Mouse (Mus musculus): ENCODE results near the gene Kcnk16. TPM values are rescaled to one million over a fixed set of nuclear protein-coding genes. Genes with fewer than 3 reads are reported as not detected.

Gene Kcnk16
- polyA plus RNA-seq, 1 experiment, result not detected

DNA sequence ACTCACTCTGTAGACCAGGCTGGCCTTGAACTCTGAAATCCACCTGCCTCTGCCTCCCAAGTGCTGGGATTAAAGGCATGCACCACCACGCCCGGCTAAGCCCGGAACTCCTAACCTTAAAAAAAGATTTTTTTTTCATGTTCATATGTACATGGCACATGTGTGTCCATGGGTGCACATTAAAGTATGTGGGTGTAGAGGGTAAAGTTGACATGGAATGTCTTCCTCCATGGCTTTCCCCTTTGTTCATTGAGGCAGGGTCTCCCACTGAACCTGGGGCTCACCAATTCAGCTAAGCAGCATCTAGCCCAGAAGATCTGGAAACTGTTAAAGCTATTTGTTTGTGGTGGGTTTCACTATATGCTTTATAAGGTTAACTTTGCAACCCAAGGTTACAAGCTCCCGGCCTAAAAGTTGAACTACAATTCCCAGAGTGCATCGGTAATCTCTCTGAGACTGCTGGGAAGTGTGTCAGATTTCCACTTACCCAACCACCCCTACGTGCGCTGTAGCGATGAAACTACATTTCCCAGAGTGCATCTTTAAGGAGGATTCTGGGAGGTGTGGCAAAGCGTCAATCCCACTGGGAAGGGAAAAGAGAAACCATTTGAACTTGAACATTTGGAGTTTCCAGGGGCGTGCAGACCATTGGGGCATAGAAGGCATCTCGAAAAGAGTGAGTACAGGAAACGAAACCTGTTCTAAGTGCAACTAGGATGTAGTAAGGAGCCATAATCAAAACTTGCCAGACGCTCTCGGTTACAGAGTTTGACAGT is 25.3 kb upstream of the Kcnk16 start, which contains the start of gene Nudt13:
Gene Nudt13 (plus strand): TSS at position 581 of the 776 bp plus-strand sequence.
- Histone ChIP-seq H3K79me2 (ENCODE audit: control insufficient read depth, insufficient read depth) (no peaks in the 10 kb centered on the region), H3K79me3 (ENCODE audit: low read depth) (no peaks in the 10 kb centered on the region), H3ac (ENCODE audit: control insufficient read depth, insufficient read length, low read depth) (peak within 1 kb of the TSS; percentile 49), H3K27me3 (ENCODE audit: control insufficient read depth, insufficient read depth, insufficient read length) (no peaks in the 10 kb centered on the region), H3K36me3 (ENCODE audit: control insufficient read depth, insufficient read depth) (no peaks in the 10 kb centered on the region), H3K4me3 (ENCODE audit: insufficient read depth, poor library complexity, severe bottlenecking) (peak within 1 kb of the TSS; percentile 43)
- TF ChIP-seq CTCF (IDR thresholded peaks at IDR 0.05; ENCODE audit: control insufficient read depth, insufficient read depth, insufficient read length) (no peak), CEBPB (IDR thresholded peaks at IDR 0.05; ENCODE audit: low read depth) (peak; percentile 30), FOSL1 (IDR thresholded peaks at IDR 0.05; ENCODE audit: insufficient read depth, low read length, poor library complexity, severe bottlenecking) (no peak)

DNA sequence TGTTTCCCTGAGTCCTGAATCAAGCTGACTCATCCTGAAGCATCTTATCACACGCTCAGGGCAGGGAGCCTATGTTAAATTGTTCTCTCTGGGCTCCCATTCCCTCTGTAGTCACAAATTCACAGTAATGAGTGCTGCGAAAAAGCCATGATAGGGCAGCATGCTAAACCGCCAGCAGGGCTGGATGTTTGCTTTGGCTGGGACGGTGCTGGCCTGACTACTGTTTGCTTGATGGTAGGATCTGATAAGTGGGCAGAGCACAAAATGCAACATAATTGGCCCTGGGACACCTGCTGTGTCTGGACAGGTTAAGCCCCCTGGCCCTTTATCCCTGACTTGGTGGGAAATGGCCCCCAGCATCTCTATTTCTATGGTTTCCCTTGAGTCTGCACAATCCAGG is 22.4 kb upstream of the Kcnk16 start:
- no peaks in the 10 kb centered on the region for H3K27me3 ChIP-seq (ENCODE audit: control insufficient read depth, insufficient read depth, insufficient read length)
- TF ChIP-seq CEBPB (IDR thresholded peaks at IDR 0.05; ENCODE audit: low read depth) (no peak), MAX (IDR thresholded peaks at IDR 0.05) (no peak), MYOG (IDR thresholded peaks at IDR 0.05; ENCODE audit: control insufficient read depth, extremely low read depth, insufficient read length) (no peak), USF1 (IDR thresholded peaks at IDR 0.05; ENCODE audit: low read depth) (no peak), MYOD1 (IDR thresholded peaks at IDR 0.05; ENCODE audit: control insufficient read depth, insufficient read length, low read depth) (no peak), FOSL1 (IDR thresholded peaks at IDR 0.05; ENCODE audit: insufficient read depth, low read length, poor library complexity, severe bottlenecking) (no peak)
- H3K79me2 ChIP-seq (ENCODE audit: control insufficient read depth, insufficient read depth), result no peaks in the 10 kb centered on the region
- no peaks in the 10 kb centered on the region for H3K36me3 ChIP-seq (ENCODE audit: control insufficient read depth, insufficient read depth)
- no peak overlapping the region for H3ac ChIP-seq (ENCODE audit: control insufficient read depth, insufficient read length, low read depth)
- H3K79me3 ChIP-seq (ENCODE audit: low read depth), result no peaks in the 10 kb centered on the region
- no peak overlapping the region for H3K4me3 ChIP-seq (ENCODE audit: insufficient read depth, poor library complexity, severe bottlenecking)

GRCm38 (mm10) chr14:20268421-20268820 is 578 bp downstream of the Kcnk16 start:
- H3K36me3 ChIP-seq (ENCODE audit: control insufficient read depth, insufficient read depth), result no peaks in the 10 kb centered on the region
- no peak overlapping the region for H3K4me3 ChIP-seq (ENCODE audit: insufficient read depth, poor library complexity, severe bottlenecking)
- H3ac ChIP-seq (ENCODE audit: control insufficient read depth, insufficient read length, low read depth), result no peak overlapping the region
- peaks cover 34% of the 10 kb centered on the region for H3K27me3 ChIP-seq (ENCODE audit: control insufficient read depth, insufficient read depth, insufficient read length)
- no peaks in the 10 kb centered on the region for H3K79me2 ChIP-seq (ENCODE audit: control insufficient read depth, insufficient read depth)
- H3K79me3 ChIP-seq (ENCODE audit: low read depth), result no peaks in the 10 kb centered on the region
- TF ChIP-seq MAX (IDR thresholded peaks at IDR 0.05), result no peak

DNA sequence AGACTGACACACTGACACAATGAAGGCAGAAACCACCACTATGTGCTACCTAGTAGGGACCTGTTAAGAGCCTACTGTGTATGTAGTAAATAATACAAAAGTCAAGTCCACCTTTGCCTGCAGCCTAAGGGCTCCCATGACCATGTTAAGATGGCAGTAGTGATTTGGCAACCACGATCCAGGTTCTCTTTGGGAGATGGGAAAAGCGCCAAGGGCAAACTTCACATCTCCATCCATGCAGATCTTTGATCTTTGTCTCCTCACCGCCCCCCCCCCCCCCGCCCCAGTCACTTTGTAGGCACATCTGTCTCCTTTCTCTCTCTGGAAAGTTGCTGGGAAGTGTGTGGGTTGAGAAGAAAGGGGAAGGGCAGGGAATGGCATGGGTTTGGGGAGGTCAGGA is 6.7 kb downstream of the Kcnk16 start:
- Histone ChIP-seq H3ac (ENCODE audit: control insufficient read depth, insufficient read length, low read depth) (no peak overlapping the region), H3K79me3 (ENCODE audit: low read depth) (no peaks in the 10 kb centered on the region), H3K27me3 (ENCODE audit: control insufficient read depth, insufficient read depth, insufficient read length) (peaks cover 62% of the 10 kb centered on the region), H3K36me3 (ENCODE audit: control insufficient read depth, insufficient read depth) (no peaks in the 10 kb centered on the region), H3K79me2 (ENCODE audit: control insufficient read depth, insufficient read depth) (no peaks in the 10 kb centered on the region), H3K4me3 (ENCODE audit: insufficient read depth, poor library complexity, severe bottlenecking) (no peak overlapping the region)
- no peak for TF ChIP-seq CTCF (IDR thresholded peaks at IDR 0.05; ENCODE audit: control insufficient read depth, insufficient read depth, insufficient read length)
- TF ChIP-seq CEBPB (IDR thresholded peaks at IDR 0.05; ENCODE audit: low read depth), result no peak
- no peak for TF ChIP-seq FOSL1 (IDR thresholded peaks at IDR 0.05; ENCODE audit: insufficient read depth, low read length, poor library complexity, severe bottlenecking)
- TF ChIP-seq USF1 (IDR thresholded peaks at IDR 0.05; ENCODE audit: low read depth), result no peak
- no peak for TF ChIP-seq MAX (IDR thresholded peaks at IDR 0.05)
- no peak for TF ChIP-seq MYOD1 (IDR thresholded peaks at IDR 0.05; ENCODE audit: control insufficient read depth, insufficient read length, low read depth)
- no peak for TF ChIP-seq MYOG (IDR thresholded peaks at IDR 0.05; ENCODE audit: control insufficient read depth, extremely low read depth, insufficient read length)

GRCm38 (mm10) chr14:20258185-20259113 is 10.6 kb downstream of the Kcnk16 start:
- H3K79me2 ChIP-seq (ENCODE audit: control insufficient read depth, insufficient read depth), result no peaks in the 10 kb centered on the region
- H3K4me3 ChIP-seq (ENCODE audit: insufficient read depth, poor library complexity, severe bottlenecking), result no peak overlapping the region
- H3K27me3 ChIP-seq (ENCODE audit: control insufficient read depth, insufficient read depth, insufficient read length), result peaks cover 41% of the 10 kb centered on the region
- no peak overlapping the region for H3ac ChIP-seq (ENCODE audit: control insufficient read depth, insufficient read length, low read depth)
- TF ChIP-seq MYOG (IDR thresholded peaks at IDR 0.05; ENCODE audit: control insufficient read depth, extremely low read depth, insufficient read length) (no peak), MAX (IDR thresholded peaks at IDR 0.05) (no peak), CEBPB (IDR thresholded peaks at IDR 0.05; ENCODE audit: low read depth) (no peak), USF1 (IDR thresholded peaks at IDR 0.05; ENCODE audit: low read depth) (no peak), CTCF (IDR thresholded peaks at IDR 0.05; ENCODE audit: control insufficient read depth, insufficient read depth, insufficient read length) (peak; percentile 91)
- H3K36me3 ChIP-seq (ENCODE audit: control insufficient read depth, insufficient read depth), result no peaks in the 10 kb centered on the region
- no peaks in the 10 kb centered on the region for H3K79me3 ChIP-seq (ENCODE audit: low read depth)

All from C2C12 (cell line).